In the genomic region with DNA sequence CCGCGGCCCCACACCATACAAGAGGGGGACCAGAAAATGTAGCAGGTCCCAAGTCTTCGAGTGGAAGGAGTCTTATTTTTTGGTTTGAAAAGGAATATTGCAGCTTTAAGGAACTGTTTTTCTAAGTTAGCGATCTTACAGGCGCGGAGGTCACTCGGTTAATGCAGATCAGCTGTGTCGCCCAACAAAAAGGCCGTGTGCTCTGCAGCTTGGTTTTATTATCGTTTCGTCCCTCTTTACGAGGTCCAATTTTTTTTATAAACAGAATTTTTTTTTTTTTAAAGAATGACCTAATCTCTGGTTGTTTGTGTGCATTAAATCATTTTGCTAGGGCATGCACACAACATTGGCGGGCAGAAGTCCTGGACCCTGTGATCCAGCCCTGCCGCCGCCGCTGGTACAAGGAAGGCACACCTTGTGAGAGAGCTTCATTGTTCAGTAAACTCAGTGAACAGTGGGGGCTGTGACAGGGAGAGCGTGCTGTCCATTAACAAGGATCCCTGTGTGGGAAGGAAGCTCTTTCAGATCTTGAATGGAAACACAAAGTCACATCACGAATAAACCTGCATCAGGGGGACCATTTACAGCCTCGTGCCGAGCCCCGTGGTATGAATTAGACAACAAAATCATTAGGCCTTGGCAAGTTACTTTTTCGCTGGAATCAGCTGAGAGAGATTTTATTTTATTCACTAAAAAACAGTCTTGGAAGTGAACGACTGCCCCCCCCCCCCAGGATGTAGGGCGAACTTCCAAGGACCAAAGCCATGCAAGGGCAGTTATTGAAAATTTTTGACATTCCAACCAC, we compare ENCODE assay signal across 10 mouse cellular contexts. TPM values are rescaled to one million over a fixed set of nuclear protein-coding genes. Genes with fewer than 3 reads are reported as not detected.
DNase-seq lines count a peak whose midpoint lies in the region; ATAC-seq and TF ChIP-seq lines count a peak whose summit lies in the region.
"Had no signal": no experiment of that assay in that cellular context is flagged by ENCODE, and none has a peak within 500 bp of the region (broad histone marks: within the 10 kb centered on the region; RNA-seq: fewer than 3 reads in every experiment).

No protein-coding gene starts in this region.

- no peak for TF ChIP-seq EP300 in heart, adult 2 months (IDR thresholded peaks at IDR 0.05; ENCODE audit: insufficient read depth, low read depth, low read length)

- peak; percentile 85 for DNase-seq in heart, adult 11 months
- no peak for DNase-seq in heart, adult 2 months
- peak; percentile 53 for DNase-seq in limb, embryonic 14.5 days (ENCODE audit: low spot score)
- DNase-seq in cerebellum, adult 9-10 months, result no peak
- DNase-seq in lung, adult 18-20 months, result no peak
- DNase-seq in layer of hippocampus, adult 18-20 months (ENCODE audit: low spot score in 2 of 2), result no peak
- DNase-seq: heart, postnatal 14 days had no signal

- H3K79me2 ChIP-seq in heart, adult 2 months (replicated peaks; ENCODE audit: control insufficient read depth, insufficient read depth, low read length), result 0 out of 2 replicates have a peak, but pooled peaks cover 2% of the 10 kb centered on the region

- H3K9ac ChIP-seq in heart, adult 2 months (ENCODE audit: low read depth, low read length), result no peak overlapping the region
- H3K9ac ChIP-seq in intestine, embryonic 16.5 days (ENCODE audit: low read depth, low read length), result no peak overlapping the region
- H3K9ac ChIP-seq in limb, embryonic 14.5 days (ENCODE audit: low read depth, low read length, severe bottlenecking), result 0 out of 2 replicates have a peak overlapping the region, but pooled peaks have one; percentile 17
- H3K9ac ChIP-seq: liver, embryonic 12.5 days had no signal

- TF ChIP-seq CTCF in heart, adult 2 months (IDR thresholded peaks at IDR 0.05), result no peak
- TF ChIP-seq CTCF in embryonic fibroblast, embryonic 13.5 days (IDR thresholded peaks at IDR 0.05; ENCODE audit: borderline replicate concordance, insufficient read depth, low read length), result no peak

- H3K36me3 ChIP-seq in heart, adult 2 months (ENCODE audit: control insufficient read depth, insufficient read depth, low read length), result no peaks in the 10 kb centered on the region; the same call in none of the 2 replicates
- H3K36me3 ChIP-seq in intestine, embryonic 16.5 days (ENCODE audit: control insufficient read depth, insufficient read depth, low read length), result no peaks in the 10 kb centered on the region
- no peaks in the 10 kb centered on the region for H3K36me3 ChIP-seq in limb, embryonic 14.5 days (ENCODE audit: control insufficient read depth, insufficient read depth, low read length)
- H3K36me3 ChIP-seq: liver, embryonic 12.5 days had no signal

- TF ChIP-seq POLR2A in heart, adult 2 months (IDR thresholded peaks at IDR 0.05; ENCODE audit: insufficient read depth, low read depth, low read length), result no peak
- no peak for TF ChIP-seq POLR2A in embryonic fibroblast, embryonic 13.5 days (IDR thresholded peaks at IDR 0.05; ENCODE audit: low read depth, low read length)
- TF ChIP-seq POLR2A in limb, embryonic 14.5 days (IDR thresholded peaks at IDR 0.05; ENCODE audit: borderline replicate concordance, extremely low read depth, insufficient read depth, insufficient read length), result no peak

- no peak overlapping the region for H3K4me3 ChIP-seq in heart, adult 2 months
- H3K4me3 ChIP-seq in embryonic fibroblast, embryonic 13.5 days (ENCODE audit: insufficient read depth, low read length), result 0 out of 2 replicates have a peak overlapping the region, but pooled peaks have one; percentile 7
- H3K4me3 ChIP-seq in intestine, embryonic 16.5 days (ENCODE audit: low read length), result no peak overlapping the region
- 0 out of 2 replicates have a peak overlapping the region, but pooled peaks have one; percentile 7 for H3K4me3 ChIP-seq in limb, embryonic 14.5 days (replicated peaks; ENCODE audit: low read length)
- H3K4me3 ChIP-seq: liver, embryonic 12.5 days had no signal

- 74% methylated on average over 24 of the region's 24 CpGs for WGBS in heart, adult 2 months
- WGBS in intestine, embryonic 16.5 days, result 53% methylated on average over 24 of the region's 24 CpGs
- 13% methylated on average over 24 of the region's 24 CpGs for WGBS in limb, embryonic 14.5 days

- no peaks in the 10 kb centered on the region for H3K9me3 ChIP-seq in intestine, embryonic 16.5 days (ENCODE audit: control insufficient read depth, low read length)
- H3K9me3 ChIP-seq in limb, embryonic 14.5 days (ENCODE audit: control insufficient read depth, low read length), result no peaks in the 10 kb centered on the region
- H3K9me3 ChIP-seq: liver, embryonic 12.5 days had no signal

- no peak for ATAC-seq in intestine, embryonic 16.5 days
- peak; percentile 71 for ATAC-seq in limb, embryonic 14.5 days (ENCODE audit: low FRiP score, low read depth)
- ATAC-seq: liver, embryonic 12.5 days had no signal

- H3K27me3 ChIP-seq in heart, adult 2 months (ENCODE audit: control insufficient read depth, insufficient read depth, low read length), result no peaks in the 10 kb centered on the region
- no peaks in the 10 kb centered on the region for H3K27me3 ChIP-seq in intestine, embryonic 16.5 days (replicated peaks; ENCODE audit: control insufficient read depth, insufficient read depth, low read length)
- no peaks in the 10 kb centered on the region for H3K27me3 ChIP-seq in limb, embryonic 14.5 days (ENCODE audit: control insufficient read depth, insufficient read depth, low read length)
- H3K27me3 ChIP-seq: liver, embryonic 12.5 days had no signal

- 0 out of 2 replicates have a peak overlapping the region, but pooled peaks have one; percentile 19 for H3K4me2 ChIP-seq in intestine, embryonic 16.5 days (ENCODE audit: low read depth, low read length)
- H3K4me2 ChIP-seq in limb, embryonic 14.5 days (replicated peaks; ENCODE audit: low read depth, low read length, severe bottlenecking), result peak overlapping the region; percentile 43
- H3K4me2 ChIP-seq: liver, embryonic 12.5 days had no signal

- H3K27ac ChIP-seq in heart, adult 2 months, result no peak overlapping the region
- H3K27ac ChIP-seq in embryonic fibroblast, embryonic 13.5 days (ENCODE audit: insufficient read depth, low read length), result peak overlapping the region; percentile 91
- H3K27ac ChIP-seq in intestine, embryonic 16.5 days (ENCODE audit: low read length), result 0 out of 2 replicates have a peak overlapping the region, but pooled peaks have one; percentile 45
- peak overlapping the region; percentile 86 for H3K27ac ChIP-seq in limb, embryonic 14.5 days (replicated peaks; ENCODE audit: low read depth, low read length)
- H3K27ac ChIP-seq: liver, embryonic 12.5 days had no signal

- no peaks in the 10 kb centered on the region for H3K4me1 ChIP-seq in heart, adult 2 months (ENCODE audit: control insufficient read depth, insufficient read depth, low read length)
- H3K4me1 ChIP-seq in embryonic fibroblast, embryonic 13.5 days (ENCODE audit: control insufficient read depth, insufficient read depth, low read length), result peaks cover 22% of the 10 kb centered on the region
- peaks cover 16% of the 10 kb centered on the region for H3K4me1 ChIP-seq in intestine, embryonic 16.5 days (ENCODE audit: control insufficient read depth, insufficient read depth, low read length)
- peaks cover 56% of the 10 kb centered on the region for H3K4me1 ChIP-seq in limb, embryonic 14.5 days (ENCODE audit: control insufficient read depth, insufficient read depth, low read length)
- H3K4me1 ChIP-seq: liver, embryonic 12.5 days had no signal

- intact Hi-C loops in heart, adult 2 months (cut with DNase I), result no loop called here

RNA-seq across cellular contexts. Expression of gene Msrb3, which starts 48.3 kb away (rescaled TPM):
- 10 to 100 TPM; 88.7 to 92.5 TPM for total RNA-seq in heart, adult 2 months (2021)
- 53.5 and 86.5 TPM in 2 replicates for polyA plus RNA-seq in heart, adult 2 months (2012; rRNA removed)
- polyA plus RNA-seq in embryonic fibroblast, embryonic 13.5 days (2011; ENCODE audit: insufficient read length, low read depth, missing spikeins), result 181 and 191 TPM in 2 replicates
- 11.2 and 14.0 TPM in 2 replicates for polyA plus RNA-seq in intestine, embryonic 16.5 days (2015; fragmentation: Nextera tagmentation; extraction: Ambion mirVana)
- polyA plus RNA-seq in limb, embryonic 14.5 days (2012; rRNA removed), result 28.2 and 28.8 TPM in 2 replicates
- 13.9 and 17.3 TPM in 2 replicates for polyA plus RNA-seq in limb, embryonic 14.5 days (2014; fragmentation: Nextera tagmentation; extraction: Ambion mirVana)
- 1 to 10 TPM; 4.1 to 4.2 TPM for total RNA-seq in layer of hippocampus, adult 18-20 months (2021)

Comparison
In these comparisons a context has a peak if more than half of its experiments do, and no peak if none do; other contexts are left out.
1. DNase-seq: peak in heart, adult 11 months (single experiment) and limb, embryonic 14.5 days (single experiment); none in heart, adult 2 months (0 of 2), cerebellum, adult 9-10 months (single experiment), lung, adult 18-20 months (0 of 2) and layer of hippocampus, adult 18-20 months (0 of 2).
2. H3K4me3 ChIP-seq: peak in embryonic fibroblast, embryonic 13.5 days (single experiment) and limb, embryonic 14.5 days (single experiment); none in heart, adult 2 months (single experiment) and intestine, embryonic 16.5 days (single experiment).